Comparison of ENCODE assay signal across 23 mouse cellular contexts in genomic region chr7:81224260-81224659, GRCm38 (mm10). TPM values are rescaled to one million over a fixed set of nuclear protein-coding genes. Genes with fewer than 3 reads are reported as not detected.
DNase-seq lines count a peak whose midpoint lies in the region; TF ChIP-seq lines count a peak whose summit lies in the region.
"Had no signal": no experiment of that assay in that cellular context is flagged by ENCODE, and none has a peak within 500 bp of the region (broad histone marks: within the 10 kb centered on the region; RNA-seq: fewer than 3 reads in every experiment).

No protein-coding gene starts in this region.

- peak; percentile 30 to 43 for DNase-seq in cerebellum, postnatal 10 days
- DNase-seq in cerebellum, postnatal 36 days: no peak
- DNase-seq in heart, adult 11 months: peak; percentile 37
- no peak for DNase-seq in heart, postnatal 10 days
- peak; percentile 17 for DNase-seq in left cerebral cortex, postnatal 4 days
- DNase-seq in left cerebral cortex, adult 2 months (ENCODE audit: extremely low spot score in 1 of 2, low spot score in 2 of 2): no peak
- DNase-seq in NIH3T3 (ENCODE audit: low read depth): peak; percentile 30
- DNase-seq: adrenal gland, postnatal 10 days; adrenal gland, postnatal 36 days; cerebellum, adult 18-20 months; cerebellum, adult 9-10 months; embryo, embryonic 11 days; gastrocnemius, postnatal 10 days; heart, adult 18-20 months; heart, postnatal 36 days had no signal

- H3K4me3 ChIP-seq in left cerebral cortex, adult 2 months: no peak overlapping the region
- H3K4me3 ChIP-seq: embryonic facial prominence, embryonic 10.5 days; embryonic facial prominence, embryonic 13.5 days; erythroblast, embryonic 14.5 days; forebrain, embryonic 10.5 days; forebrain, embryonic 15.5 days; hindbrain, embryonic 10.5 days; hindbrain, embryonic 13.5 days; intestine, embryonic 15.5 days had no signal

- no peak overlapping the region for H3K27ac ChIP-seq in left cerebral cortex, adult 2 months
- H3K27ac ChIP-seq: embryonic facial prominence, embryonic 10.5 days; embryonic facial prominence, embryonic 13.5 days; forebrain, embryonic 10.5 days; forebrain, embryonic 15.5 days; hindbrain, embryonic 10.5 days; hindbrain, embryonic 13.5 days; intestine, embryonic 15.5 days had no signal

- no peak for TF ChIP-seq CTCF in left cerebral cortex, adult 2 months (IDR thresholded peaks at IDR 0.05)

- intact Hi-C loops in heart, postnatal 10 days (cut with DNase I): no loop called here
- intact Hi-C loops in left cerebral cortex, postnatal 4 days (cut with DNase I): no loop called here
- intact Hi-C loops in left cerebral cortex, adult 2 months (cut with DNase I): no loop called here

RNA-seq across cellular contexts. Expression of gene Pde8a, which starts 10.9 kb away (rescaled TPM):
- 10 to 100 TPM; 17.0 to 19.3 TPM for total RNA-seq in heart, postnatal 10 days (2021)
- 1 to 10 TPM; 2.4 to 4.5 TPM for total RNA-seq in left cerebral cortex, postnatal 4 days (2021)
- total RNA-seq in left cerebral cortex, adult 2 months (2021): 1 to 10 TPM; 6.1 to 6.2 TPM

Comparison
In these comparisons a context has a peak if more than half of its experiments do, and no peak if none do; other contexts are left out.
1. DNase-seq: peak in cerebellum, postnatal 10 days (2 of 2), heart, adult 11 months (single experiment), left cerebral cortex, postnatal 4 days (single experiment) and NIH3T3 (single experiment); none in cerebellum, postnatal 36 days (0 of 2), heart, postnatal 10 days (0 of 2) and left cerebral cortex, adult 2 months (0 of 2).